Mouse (Mus musculus): ENCODE measurements around the gene Scaf11. TPM values are rescaled to one million over a fixed set of nuclear protein-coding genes. Genes with fewer than 3 reads are reported as not detected.

Gene Scaf11
- total and polyA plus RNA-seq, 2 experiments from 2014 or later = 25.2 to 46.1 TPM

DNA sequence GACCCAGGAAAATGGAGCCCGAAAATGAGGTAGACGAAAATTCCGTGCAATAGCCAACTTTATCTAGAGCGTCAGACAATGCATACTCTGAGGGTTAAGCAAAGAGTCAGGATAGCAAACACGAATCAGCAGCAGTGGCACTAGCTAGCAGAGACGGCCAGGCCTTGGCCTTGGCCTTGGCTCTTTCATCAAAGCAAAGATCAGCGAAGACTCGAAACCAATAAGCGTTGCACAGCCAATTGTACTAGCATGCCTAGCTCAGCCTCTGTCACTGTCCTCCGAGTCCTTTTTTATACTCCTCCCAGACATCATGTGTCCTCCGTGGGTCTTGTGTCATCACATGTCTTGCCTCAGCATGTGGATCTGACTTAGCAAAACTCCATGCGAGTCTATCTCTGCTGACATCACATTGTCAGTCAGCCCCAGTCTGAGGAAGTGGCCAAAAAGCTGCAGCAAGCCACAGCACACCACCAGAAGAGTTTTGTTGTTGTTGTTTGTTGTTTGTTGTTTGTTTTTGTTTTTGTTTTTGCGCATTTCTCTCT lies 5.8 kb upstream of the Scaf11 start:
- no peak for TF ChIP-seq CTCF (IDR thresholded peaks at IDR 0.05; ENCODE audit: low read depth)
- no peak for DNase-seq (ENCODE audit: low spot score)

DNA sequence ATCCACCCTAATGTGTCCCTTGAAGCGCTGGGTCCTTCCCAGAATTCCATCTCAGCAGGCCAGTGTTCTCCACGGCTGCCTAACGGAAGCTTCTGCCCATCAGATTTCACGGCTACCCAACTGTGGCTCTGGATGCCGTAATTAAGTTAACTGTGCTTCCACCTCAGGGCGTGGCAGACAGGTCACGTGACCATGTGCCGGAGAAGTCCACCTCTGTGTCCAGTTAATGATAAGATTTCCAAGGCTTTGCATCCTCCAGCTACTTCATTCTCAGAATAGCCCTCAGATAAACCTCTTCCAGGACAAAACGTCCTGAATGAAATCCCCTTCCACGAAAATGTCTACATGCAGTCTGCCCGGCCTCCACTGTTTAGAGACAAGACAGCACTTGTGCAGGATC lies 4.4 kb upstream of the Scaf11 start:
- Histone ChIP-seq H3K4me3 (ENCODE audit: low read length) (no peak overlapping the region), H3K4me1 (ENCODE audit: insufficient read depth, low read length) (no peaks in the 10 kb centered on the region), H3K9me3 (ENCODE audit: low read length) (no peaks in the 10 kb centered on the region), H3K36me3 (ENCODE audit: insufficient read depth, low read length) (no peaks in the 10 kb centered on the region), H3K27ac (no peak overlapping the region), H3K4me2 (ENCODE audit: low read depth, low read length) (no peak overlapping the region), H3K9ac (replicated peaks; ENCODE audit: low read length) (no peak overlapping the region), H3K27me3 (ENCODE audit: insufficient read depth, low read length) (no peaks in the 10 kb centered on the region)
- DNase-seq (ENCODE audit: low spot score) = no peak
- TF ChIP-seq CTCF (IDR thresholded peaks at IDR 0.05; ENCODE audit: low read depth) = no peak
- WGBS = 86% methylated on average over 11 of the region's 11 CpGs
- no peak for ATAC-seq

More for the DNA sequence above, 5.8 kb upstream of the Scaf11 start:
- no peak for ATAC-seq
- Histone ChIP-seq H3K4me2 (ENCODE audit: low read depth, low read length) (no peak overlapping the region), H3K27ac (no peak overlapping the region), H3K27me3 (ENCODE audit: insufficient read depth, low read length) (no peaks in the 10 kb centered on the region), H3K4me3 (ENCODE audit: low read length) (no peak overlapping the region), H3K9me3 (ENCODE audit: low read length) (no peaks in the 10 kb centered on the region), H3K4me1 (ENCODE audit: insufficient read depth, low read length) (no peaks in the 10 kb centered on the region), H3K9ac (replicated peaks; ENCODE audit: low read length) (no peak overlapping the region), H3K36me3 (ENCODE audit: insufficient read depth, low read length) (no peaks in the 10 kb centered on the region)
- WGBS = 92% methylated on average over 13 of the region's 13 CpGs

DNA sequence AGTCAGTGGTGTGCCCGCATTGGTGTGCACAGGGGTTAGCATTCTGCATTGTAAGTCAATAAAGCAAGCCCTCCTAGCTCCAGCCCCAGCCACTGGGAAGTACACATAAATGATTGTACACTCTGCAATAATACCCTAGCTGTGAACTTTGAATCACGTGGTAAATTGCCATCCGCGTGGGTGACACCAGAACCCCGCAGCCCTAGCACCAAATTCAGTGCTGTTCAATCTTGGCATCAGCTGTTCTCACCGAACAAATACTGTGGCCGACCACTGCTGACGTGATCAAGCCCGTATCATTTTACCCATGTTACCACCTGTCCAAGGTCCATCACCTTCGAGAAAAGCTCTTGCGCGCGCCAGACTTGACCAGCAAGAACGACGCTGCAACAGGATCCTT lies 3.2 kb upstream of the Scaf11 start:
- no peaks in the 10 kb centered on the region for H3K27me3 ChIP-seq (ENCODE audit: insufficient read depth, low read length)
- no peaks in the 10 kb centered on the region for H3K36me3 ChIP-seq (ENCODE audit: insufficient read depth, low read length)
- H3K4me1 ChIP-seq (ENCODE audit: insufficient read depth, low read length) = no peaks in the 10 kb centered on the region
- no peak for TF ChIP-seq CTCF (IDR thresholded peaks at IDR 0.05; ENCODE audit: low read depth)
- H3K27ac ChIP-seq = no peak overlapping the region
- no peaks in the 10 kb centered on the region for H3K9me3 ChIP-seq (ENCODE audit: low read length)
- ATAC-seq = no peak
- DNase-seq (ENCODE audit: low spot score) = no peak
- no peak overlapping the region for H3K4me3 ChIP-seq (ENCODE audit: low read length)
- WGBS = 97% methylated on average over 15 of the region's 15 CpGs
- H3K4me2 ChIP-seq (ENCODE audit: low read depth, low read length) = no peak overlapping the region
- H3K9ac ChIP-seq (replicated peaks; ENCODE audit: low read length) = no peak overlapping the region

DNA sequence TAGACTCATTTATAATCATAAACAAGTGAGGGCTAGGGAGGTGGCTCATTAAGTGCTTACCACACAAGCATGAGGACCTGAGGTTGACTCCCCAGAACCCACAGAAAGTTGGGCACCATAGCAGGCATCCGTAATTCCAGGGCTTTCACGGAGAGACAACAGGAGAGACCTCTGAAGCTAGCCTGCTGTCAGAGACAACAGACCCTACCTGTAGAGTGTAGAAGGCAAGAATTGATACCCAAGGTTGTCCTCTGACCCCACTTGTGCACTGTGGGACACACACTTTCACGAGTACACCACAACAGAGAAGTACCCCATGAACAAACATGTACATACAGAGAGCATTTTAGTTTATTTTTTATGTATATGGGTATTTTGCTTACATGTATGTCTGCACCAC lies 2.0 kb upstream of the Scaf11 start:
- Histone ChIP-seq H3K27me3 (ENCODE audit: insufficient read depth, low read length) (no peaks in the 10 kb centered on the region), H3K9ac (replicated peaks; ENCODE audit: low read length) (no peak overlapping the region), H3K4me2 (ENCODE audit: low read depth, low read length) (no peak overlapping the region), H3K9me3 (ENCODE audit: low read length) (no peaks in the 10 kb centered on the region), H3K4me3 (ENCODE audit: low read length) (no peak overlapping the region), H3K4me1 (ENCODE audit: insufficient read depth, low read length) (no peaks in the 10 kb centered on the region), H3K27ac (no peak overlapping the region), H3K36me3 (ENCODE audit: insufficient read depth, low read length) (no peaks in the 10 kb centered on the region)
- DNase-seq (ENCODE audit: low spot score) = no peak
- no peak for ATAC-seq
- 89% methylated on average over 3 of the region's 3 CpGs for WGBS
- TF ChIP-seq CTCF (IDR thresholded peaks at IDR 0.05; ENCODE audit: low read depth) = no peak

DNA sequence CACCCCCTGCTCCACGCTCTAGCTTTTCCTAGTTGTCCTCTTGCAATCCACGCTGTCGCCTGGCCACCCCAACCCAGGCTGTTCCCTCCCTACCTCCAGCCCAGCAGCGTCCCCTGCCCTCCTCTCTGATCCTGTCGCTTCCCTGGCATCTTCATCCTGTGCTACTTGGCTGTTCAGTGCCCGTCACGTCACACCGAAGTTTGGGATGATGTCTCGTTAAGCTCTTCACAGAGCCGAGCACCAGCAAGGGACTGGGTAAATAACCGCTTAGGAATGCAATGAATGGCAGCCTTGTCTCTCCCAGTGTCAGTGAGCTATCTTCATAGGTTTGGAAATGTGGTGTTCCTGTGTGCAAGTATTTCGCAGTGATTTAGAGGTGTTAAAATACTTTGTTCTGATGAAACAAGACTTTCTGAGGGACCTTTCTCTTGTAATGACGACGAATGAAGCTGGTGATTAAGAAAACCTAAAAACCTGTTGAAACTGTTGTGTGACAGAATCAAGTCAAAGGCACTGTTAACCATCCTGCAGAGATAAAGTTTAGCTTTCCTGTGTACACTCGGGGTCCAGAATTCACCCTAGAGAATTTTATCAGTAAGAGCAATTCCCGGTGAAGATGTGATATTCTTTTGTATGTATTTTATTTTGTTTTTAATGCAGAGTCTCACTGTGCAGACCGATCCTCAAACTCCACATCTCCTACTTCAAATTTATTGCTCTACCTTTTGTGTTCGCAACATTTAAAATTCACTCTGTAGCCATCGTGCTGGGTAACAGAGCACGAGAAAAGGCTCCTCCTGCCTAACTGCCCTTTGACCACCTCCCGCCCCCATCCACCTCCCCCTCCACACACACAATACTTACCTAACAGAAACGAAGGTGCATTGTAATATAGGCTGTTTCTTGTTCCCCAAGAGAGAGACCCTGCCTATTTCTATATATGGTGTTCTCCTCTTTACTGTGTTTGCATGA lies 1.2 kb upstream of the Scaf11 start:
- Histone ChIP-seq H3K4me3 (ENCODE audit: low read length) (peak overlapping the region; percentile 89), H3K27me3 (ENCODE audit: insufficient read depth, low read length) (no peaks in the 10 kb centered on the region), H3K4me1 (ENCODE audit: insufficient read depth, low read length) (no peaks in the 10 kb centered on the region), H3K4me2 (ENCODE audit: low read depth, low read length) (peak overlapping the region; percentile 93), H3K9ac (replicated peaks; ENCODE audit: low read length) (peak overlapping the region; percentile 72), H3K27ac (peak overlapping the region; percentile 92), H3K9me3 (ENCODE audit: low read length) (no peaks in the 10 kb centered on the region), H3K36me3 (ENCODE audit: insufficient read depth, low read length) (no peaks in the 10 kb centered on the region)
- TF ChIP-seq CTCF (IDR thresholded peaks at IDR 0.05; ENCODE audit: low read depth) = peak; percentile 27
- WGBS = 12% methylated on average over 22 of the region's 22 CpGs
- peak; percentile 35 for ATAC-seq
- DNase-seq (ENCODE audit: low spot score) = peak; percentile 60

DNA sequence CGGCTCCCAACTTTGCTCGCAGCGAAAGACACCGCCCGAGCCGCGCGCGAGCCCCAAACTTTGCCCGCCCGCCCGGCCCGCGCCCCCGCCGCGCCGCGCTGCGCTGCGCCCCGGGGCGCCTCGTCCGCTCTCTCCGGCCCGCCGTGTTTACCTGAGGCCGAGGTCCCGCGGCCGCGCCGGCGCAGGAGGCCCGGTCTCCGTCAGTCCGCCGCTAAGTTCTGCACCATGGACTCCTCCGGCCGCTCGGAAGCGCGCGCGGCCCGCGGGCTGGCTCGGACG lies 253 bp downstream of the Scaf11 start:
- 1% methylated on average over 40 of the region's 50 CpGs for WGBS
- Histone ChIP-seq H3K9ac (replicated peaks; ENCODE audit: low read length) (peak overlapping the region; percentile 92), H3K4me3 (ENCODE audit: low read length) (peak overlapping the region; percentile 89), H3K9me3 (ENCODE audit: low read length) (no peaks in the 10 kb centered on the region), H3K36me3 (ENCODE audit: insufficient read depth, low read length) (no peaks in the 10 kb centered on the region), H3K27me3 (ENCODE audit: insufficient read depth, low read length) (no peaks in the 10 kb centered on the region), H3K4me2 (ENCODE audit: low read depth, low read length) (peak overlapping the region; percentile 79), H3K4me1 (ENCODE audit: insufficient read depth, low read length) (no peaks in the 10 kb centered on the region), H3K27ac (peak overlapping the region; percentile 96)
- DNase-seq (ENCODE audit: low spot score) (no peak), ATAC-seq (no peak)
- TF ChIP-seq CTCF (IDR thresholded peaks at IDR 0.05; ENCODE audit: low read depth) = no peak

All from hindbrain, postnatal 0 days (tissue).